Mouse (Mus musculus): Measurements from ENCODE around the gene Gtf2e1. TPM values are rescaled to one million over a fixed set of nuclear protein-coding genes. Genes with fewer than 3 reads are reported as not detected.

Gene Gtf2e1
- polyA plus RNA-seq, 1 experiment, result 10.3 TPM

GRCm38 (mm10) chr16:37486826-37487612 lies 52.6 kb downstream of the Gtf2e1 start:
- Histone ChIP-seq H3ac (ENCODE audit: control insufficient read depth, insufficient read length) (no peak overlapping the region), H3K27me3 (ENCODE audit: control insufficient read depth, insufficient read depth, insufficient read length) (peaks cover 8% of the 10 kb centered on the region), H3K4me3 (no peak overlapping the region), H3K4me2 (ENCODE audit: low read depth) (no peak overlapping the region), H3K79me2 (ENCODE audit: control insufficient read depth, insufficient read depth) (no peaks in the 10 kb centered on the region), H3K36me3 (ENCODE audit: control insufficient read depth, insufficient read depth) (no peaks in the 10 kb centered on the region)
- TF ChIP-seq REST (IDR thresholded peaks at IDR 0.05; ENCODE audit: insufficient read depth, insufficient read length) (no peak), E2F4 (IDR thresholded peaks at IDR 0.05; ENCODE audit: insufficient read depth) (no peak), SRF (IDR thresholded peaks at IDR 0.05; ENCODE audit: control insufficient read depth, insufficient read length, low read depth) (no peak), MAX (IDR thresholded peaks at IDR 0.05; ENCODE audit: low read depth) (no peak), USF1 (IDR thresholded peaks at IDR 0.05; ENCODE audit: low read depth) (no peak), POLR2A (IDR thresholded peaks at IDR 0.05; ENCODE audit: insufficient read length, low read depth) (no peak), MYOD1 (IDR thresholded peaks at IDR 0.05; ENCODE audit: control insufficient read depth in 1 of 3, insufficient read length in 2 of 3, low read depth in 2 of 3) (no peak), CEBPB (IDR thresholded peaks at IDR 0.05; ENCODE audit: insufficient read depth, poor library complexity, severe bottlenecking) (no peak), TCF12 (IDR thresholded peaks at IDR 0.05; ENCODE audit: insufficient read depth, poor library complexity, severe bottlenecking) (no peak), TCF3 (IDR thresholded peaks at IDR 0.05; ENCODE audit: insufficient read length, low read depth) (no peak), MYOG (IDR thresholded peaks at IDR 0.05; ENCODE audit: control insufficient read depth in 1 of 3, insufficient read depth in 1 of 3, insufficient read length in 2 of 3, low read depth in 2 of 3) (no peak), POLR2AphosphoS2 (IDR thresholded peaks at IDR 0.05; ENCODE audit: insufficient read length, low read depth) (no peak)

DNA sequence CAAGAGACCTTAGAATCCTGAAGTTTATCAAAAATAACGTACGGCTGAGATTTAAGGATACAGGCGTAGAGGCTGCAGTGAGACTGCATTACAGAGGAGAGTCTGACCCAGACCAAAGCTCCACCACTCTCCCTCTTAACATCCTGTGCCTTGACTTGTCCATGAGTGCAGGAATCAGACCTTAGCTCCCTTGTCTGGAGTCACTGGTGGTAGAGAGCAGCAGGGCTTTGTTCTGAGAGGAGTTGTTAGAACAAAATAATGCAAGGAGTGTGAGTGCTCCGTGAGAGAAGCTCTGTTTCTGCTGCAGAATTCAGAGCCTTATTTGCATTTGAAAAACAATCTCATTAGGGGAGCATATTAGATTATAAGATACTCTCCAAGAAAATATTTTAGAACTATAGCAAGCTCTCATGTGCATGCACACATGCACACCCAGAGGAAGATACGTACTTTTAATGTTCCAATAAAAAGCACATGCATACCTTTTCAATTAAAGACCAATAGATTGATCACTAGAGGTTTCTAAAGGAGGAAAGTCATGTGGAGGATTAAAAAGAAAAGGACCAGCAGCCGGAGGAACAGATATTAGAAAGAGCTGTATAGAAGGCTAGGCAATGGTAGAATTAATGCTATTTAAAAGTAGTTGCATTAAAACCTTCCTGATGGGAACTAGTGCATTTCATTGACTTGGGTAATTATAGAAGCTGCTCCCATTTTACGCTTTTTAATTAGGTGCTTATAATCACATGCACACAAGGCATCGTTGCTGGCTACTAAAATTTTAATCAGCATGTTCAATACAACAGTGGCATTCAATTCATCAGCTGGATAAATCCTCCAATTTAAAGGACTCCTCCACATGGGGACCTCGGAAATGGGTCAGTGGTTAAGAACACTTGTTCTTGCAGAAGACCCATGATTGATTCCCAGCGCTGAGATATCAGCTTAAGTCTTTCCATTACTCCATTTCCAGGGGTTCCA lies 61.0 kb downstream of the Gtf2e1 start:
- no peaks in the 10 kb centered on the region for H3K27me3 ChIP-seq (ENCODE audit: control insufficient read depth, insufficient read depth, insufficient read length)
- H3K79me2 ChIP-seq (ENCODE audit: control insufficient read depth, insufficient read depth), result no peaks in the 10 kb centered on the region
- no peak for TF ChIP-seq POLR2AphosphoS2 (IDR thresholded peaks at IDR 0.05; ENCODE audit: insufficient read length, low read depth)
- TF ChIP-seq POLR2A (IDR thresholded peaks at IDR 0.05; ENCODE audit: insufficient read length, low read depth), result no peak
- no peak for TF ChIP-seq TCF3 (IDR thresholded peaks at IDR 0.05; ENCODE audit: insufficient read length, low read depth)
- no peak for TF ChIP-seq MYOG (IDR thresholded peaks at IDR 0.05; ENCODE audit: control insufficient read depth in 1 of 3, insufficient read depth in 1 of 3, insufficient read length in 2 of 3, low read depth in 2 of 3)
- TF ChIP-seq MYOD1 (IDR thresholded peaks at IDR 0.05; ENCODE audit: control insufficient read depth in 1 of 3, insufficient read length in 2 of 3, low read depth in 2 of 3), result no peak
- no peak for TF ChIP-seq TCF12 (IDR thresholded peaks at IDR 0.05; ENCODE audit: insufficient read depth, poor library complexity, severe bottlenecking)
- no peak for TF ChIP-seq SRF (IDR thresholded peaks at IDR 0.05; ENCODE audit: control insufficient read depth, insufficient read length, low read depth)
- H3ac ChIP-seq (ENCODE audit: control insufficient read depth, insufficient read length), result no peak overlapping the region
- no peak overlapping the region for H3K4me2 ChIP-seq (ENCODE audit: low read depth)
- H3K4me3 ChIP-seq, result no peak overlapping the region
- no peaks in the 10 kb centered on the region for H3K36me3 ChIP-seq (ENCODE audit: control insufficient read depth, insufficient read depth)

GRCm38 (mm10) chr16:37472620-37473312 lies 66.8 kb downstream of the Gtf2e1 start:
- no peak overlapping the region for H3K4me3 ChIP-seq
- no peaks in the 10 kb centered on the region for H3K36me3 ChIP-seq (ENCODE audit: control insufficient read depth, insufficient read depth)
- H3K27me3 ChIP-seq (ENCODE audit: control insufficient read depth, insufficient read depth, insufficient read length), result no peaks in the 10 kb centered on the region
- no peaks in the 10 kb centered on the region for H3K79me2 ChIP-seq (ENCODE audit: control insufficient read depth, insufficient read depth)
- no peak for TF ChIP-seq SRF (IDR thresholded peaks at IDR 0.05; ENCODE audit: control insufficient read depth, insufficient read length, low read depth)
- TF ChIP-seq TCF12 (IDR thresholded peaks at IDR 0.05; ENCODE audit: insufficient read depth, poor library complexity, severe bottlenecking), result no peak
- no peak for TF ChIP-seq REST (IDR thresholded peaks at IDR 0.05; ENCODE audit: insufficient read depth, insufficient read length)
- TF ChIP-seq MYOG (IDR thresholded peaks at IDR 0.05; ENCODE audit: control insufficient read depth in 1 of 3, insufficient read depth in 1 of 3, insufficient read length in 2 of 3, low read depth in 2 of 3), result no peak
- no peak for TF ChIP-seq POLR2AphosphoS2 (IDR thresholded peaks at IDR 0.05; ENCODE audit: insufficient read length, low read depth)
- TF ChIP-seq POLR2A (IDR thresholded peaks at IDR 0.05; ENCODE audit: insufficient read length, low read depth), result no peak
- TF ChIP-seq MYOD1 (IDR thresholded peaks at IDR 0.05; ENCODE audit: control insufficient read depth in 1 of 3, insufficient read length in 2 of 3, low read depth in 2 of 3), result no peak
- no peak for TF ChIP-seq CEBPB (IDR thresholded peaks at IDR 0.05; ENCODE audit: insufficient read depth, poor library complexity, severe bottlenecking)
- no peak for TF ChIP-seq TCF3 (IDR thresholded peaks at IDR 0.05; ENCODE audit: insufficient read length, low read depth)
- TF ChIP-seq E2F4 (IDR thresholded peaks at IDR 0.05; ENCODE audit: insufficient read depth), result no peak
- TF ChIP-seq USF1 (IDR thresholded peaks at IDR 0.05; ENCODE audit: low read depth), result no peak
- TF ChIP-seq MAX (IDR thresholded peaks at IDR 0.05; ENCODE audit: low read depth), result no peak
- H3ac ChIP-seq (ENCODE audit: control insufficient read depth, insufficient read length), result no peak overlapping the region
- H3K4me2 ChIP-seq (ENCODE audit: low read depth), result no peak overlapping the region

- no peaks in the 10 kb centered on the region for H3K36me3 ChIP-seq (ENCODE audit: control insufficient read depth, insufficient read depth)
- TF ChIP-seq E2F4 (IDR thresholded peaks at IDR 0.05; ENCODE audit: insufficient read depth) (no peak), MYOG (IDR thresholded peaks at IDR 0.05; ENCODE audit: control insufficient read depth in 1 of 3, insufficient read depth in 1 of 3, insufficient read length in 2 of 3, low read depth in 2 of 3) (no peak), TCF12 (IDR thresholded peaks at IDR 0.05; ENCODE audit: insufficient read depth, poor library complexity, severe bottlenecking) (no peak), POLR2A (IDR thresholded peaks at IDR 0.05; ENCODE audit: insufficient read length, low read depth) (no peak), CEBPB (IDR thresholded peaks at IDR 0.05; ENCODE audit: insufficient read depth, poor library complexity, severe bottlenecking) (no peak), USF1 (IDR thresholded peaks at IDR 0.05; ENCODE audit: low read depth) (no peak), SRF (IDR thresholded peaks at IDR 0.05; ENCODE audit: control insufficient read depth, insufficient read length, low read depth) (no peak)
Measured at GRCm38 (mm10) chr16:37469595-37469994, 70.0 kb downstream of the Gtf2e1 start.

More at GRCm38 (mm10) chr16:37469595-37469994, 70.0 kb downstream of the Gtf2e1 start:
- Histone ChIP-seq H3K4me2 (ENCODE audit: low read depth) (no peak overlapping the region), H3ac (ENCODE audit: control insufficient read depth, insufficient read length) (no peak overlapping the region), H3K79me2 (ENCODE audit: control insufficient read depth, insufficient read depth) (no peaks in the 10 kb centered on the region), H3K27me3 (ENCODE audit: control insufficient read depth, insufficient read depth, insufficient read length) (no peaks in the 10 kb centered on the region), H3K4me3 (no peak overlapping the region)
